ENCODE assay signal across 9 mouse cellular contexts in the genomic region with DNA sequence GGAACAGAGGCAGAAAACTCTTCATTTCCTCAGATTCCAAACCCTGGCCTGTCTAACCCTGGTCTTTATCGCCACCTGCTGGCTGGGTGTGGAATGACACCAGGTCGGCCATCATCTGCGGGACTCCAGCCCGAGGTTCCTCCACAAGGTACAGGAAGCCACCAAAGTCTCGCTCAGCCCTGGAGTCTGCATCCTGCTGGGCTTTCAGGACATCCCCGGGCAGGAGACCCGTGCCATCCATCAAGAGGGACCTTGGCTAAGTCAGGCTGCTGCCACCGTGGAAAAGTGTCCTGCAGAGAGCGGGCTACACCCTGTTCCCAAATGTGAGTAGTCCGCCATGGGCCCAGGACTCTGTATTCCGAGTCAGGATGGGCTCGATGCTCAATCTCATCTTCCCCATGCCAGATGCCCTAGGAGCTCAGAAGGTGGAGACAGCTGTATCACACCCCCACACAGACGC.
DNase-seq lines count a peak whose midpoint lies in the region; ATAC-seq and TF ChIP-seq lines count a peak whose summit lies in the region.
"Had no signal": no experiment of that assay in that cellular context is flagged by ENCODE, and none has a peak within 500 bp of the region (broad histone marks: within the 10 kb centered on the region; RNA-seq: fewer than 3 reads in every experiment).

No protein-coding gene starts in this region.

- peak; percentile 83; the same call in 1 of the 2 replicates for ATAC-seq in frontal cortex, adult (ENCODE audit: low TSS enrichment)
- ATAC-seq in lung, embryonic 16.5 days (ENCODE audit: low read depth): peak; percentile 73

- H3K36me3 ChIP-seq in ES-E14 (ENCODE audit: control insufficient read depth, insufficient read depth, low read length, poor library complexity, severe bottlenecking): no peaks in the 10 kb centered on the region
- H3K36me3 ChIP-seq in hindbrain, embryonic 10.5 days: no peaks in the 10 kb centered on the region
- no peaks in the 10 kb centered on the region for H3K36me3 ChIP-seq in lung, embryonic 16.5 days (ENCODE audit: control insufficient read depth, insufficient read depth, low read length)

- H3K27me3 ChIP-seq in hindbrain, embryonic 10.5 days (ENCODE audit: insufficient read depth, poor library complexity, severe bottlenecking): peaks cover 28% of the 10 kb centered on the region
- peaks cover 2% of the 10 kb centered on the region; the same call in 1 of the 2 replicates for H3K27me3 ChIP-seq in lung, embryonic 16.5 days (ENCODE audit: control insufficient read depth, insufficient read depth, low read depth, low read length)

- WGBS in hindbrain, embryonic 10.5 days: 11% methylated on average over 13 of the region's 13 CpGs
- 11% methylated on average over 13 of the region's 13 CpGs for WGBS in lung, embryonic 16.5 days

- peak overlapping the region; percentile 69 for H3K9ac ChIP-seq in ES-E14 (ENCODE audit: insufficient read depth, low read depth, low read length, poor library complexity, severe bottlenecking)
- H3K9ac ChIP-seq in lung, embryonic 16.5 days (ENCODE audit: low read length): peak overlapping the region; percentile 52; the same call in 1 of the 2 replicates

- no peak overlapping the region for H3K27ac ChIP-seq in ES-E14 (ENCODE audit: insufficient read depth, low read depth, low read length, poor library complexity, severe bottlenecking)
- 0 out of 2 replicates have a peak overlapping the region, but pooled peaks have one; percentile 54 for H3K27ac ChIP-seq in hindbrain, embryonic 10.5 days
- no peak overlapping the region for H3K27ac ChIP-seq in lung, embryonic 16.5 days (ENCODE audit: low read length)
- H3K27ac ChIP-seq: macrophage had no signal

- H3K9me3 ChIP-seq in ES-E14 (ENCODE audit: control insufficient read depth, insufficient read depth, low read depth, low read length): no peaks in the 10 kb centered on the region
- no peaks in the 10 kb centered on the region for H3K9me3 ChIP-seq in hindbrain, embryonic 10.5 days
- no peaks in the 10 kb centered on the region for H3K9me3 ChIP-seq in lung, embryonic 16.5 days (ENCODE audit: control insufficient read depth, low read length)

- DNase-seq in ES-E14 (ENCODE audit: low read depth, low spot score): peak; percentile 83
- peak; percentile 82 for DNase-seq in cerebellum, adult 8-10 months
- peak; percentile 92 for DNase-seq in hindbrain, embryonic 10.5 days (ENCODE audit: low spot score)
- peak; percentile 85 for DNase-seq in layer of hippocampus, adult 9-10 months (ENCODE audit: low spot score)
- peak; percentile 96 for DNase-seq in ovary, postnatal 10 days (ENCODE audit: low spot score)
- peak; percentile 90 for DNase-seq in thymus, postnatal 0 days (ENCODE audit: low spot score)

- in situ Hi-C loops in ES-E14 (cut with MboI; ENCODE audit: low sequenced_read_pairs in 2 of 2, unreplicated experiment in 2 of 2): loop anchor here (5.0 kb wide), 1 partner anchor 117 kb away; no protein-coding TSS in a partner anchor

- H3K4me2 ChIP-seq in lung, embryonic 16.5 days (ENCODE audit: low read depth, low read length): peak overlapping the region; percentile 53

- peak overlapping the region; percentile 59 to 78 for H3K4me3 ChIP-seq in ES-E14 (ENCODE audit: insufficient read depth in 1 of 2, low read depth in 1 of 2, low read length in 2 of 2, poor library complexity in 1 of 2, severe bottlenecking in 1 of 2)
- peak overlapping the region; percentile 46 for H3K4me3 ChIP-seq in hindbrain, embryonic 10.5 days
- peak overlapping the region; percentile 26 for H3K4me3 ChIP-seq in lung, embryonic 16.5 days (ENCODE audit: low read length)

- peaks cover 0 to 3% of the 10 kb centered on the region in 2 experiments; a peak in 1 of 4 replicates for H3K4me1 ChIP-seq in ES-E14 (ENCODE audit: control insufficient read depth in 2 of 2, insufficient read depth in 2 of 2, low read length in 2 of 2, poor library complexity in 1 of 2)
- peaks cover 14% of the 10 kb centered on the region for H3K4me1 ChIP-seq in hindbrain, embryonic 10.5 days (replicated peaks)
- peaks cover 6% of the 10 kb centered on the region; the same call in 1 of the 2 replicates for H3K4me1 ChIP-seq in lung, embryonic 16.5 days (replicated peaks; ENCODE audit: control insufficient read depth, insufficient read depth, low read length)

TF ChIP-seq in ES-E14, 5 proteins besides CTCF, POLR2A, EP300 and RAD21:
- TF ChIP-seq ZNF384 (IDR thresholded peaks at IDR 0.05; ENCODE audit: low read depth, low read length) (no peak), MAFK (IDR thresholded peaks at IDR 0.05; ENCODE audit: insufficient read depth, low read depth, low read length) (no peak), CHD2 (IDR thresholded peaks at IDR 0.05; ENCODE audit: low read depth, low read length) (no peak), ZC3H11A (IDR thresholded peaks at IDR 0.05; ENCODE audit: borderline replicate concordance, low read depth, low read length) (no peak), HCFC1 (IDR thresholded peaks at IDR 0.05; ENCODE audit: borderline replicate concordance, insufficient read depth, low read length) (0 out of 2 replicates have a peak, but pooled peaks have one; percentile 29)
